Comparison of ENCODE assay signal across 23 mouse cellular contexts in genomic region chr5:132425792-132426309, GRCm38 (mm10).
A peak's percentile ranks its signal among the peaks of the same experiment; 100 is the strongest.
DNase-seq lines count a peak whose midpoint lies in the region; ATAC-seq and TF ChIP-seq lines count a peak whose summit lies in the region.
"Had no signal": no experiment of that assay in that cellular context is flagged by ENCODE, and none has a peak within 500 bp of the region (broad histone marks: within the 10 kb centered on the region; RNA-seq: fewer than 3 reads in every experiment).

No protein-coding gene starts in this region.

- no peak overlapping the region for H3K4me2 ChIP-seq in liver, postnatal 0 days (ENCODE audit: low read depth, low read length)
- H3K4me2 ChIP-seq: heart, embryonic 11.5 days; hindbrain, embryonic 12.5 days; hindbrain, embryonic 15.5 days had no signal

- no peak for TF ChIP-seq EP300 in liver, postnatal 0 days (IDR thresholded peaks at IDR 0.05; ENCODE audit: low read depth)

- H3K36me3 ChIP-seq in liver, postnatal 0 days (replicated peaks; ENCODE audit: insufficient read depth, low read length), result no peaks in the 10 kb centered on the region
- H3K36me3 ChIP-seq: forebrain, embryonic 10.5 days; hindbrain, embryonic 12.5 days; hindbrain, embryonic 15.5 days had no signal

- no peak for DNase-seq in liver, postnatal 0 days
- no peak for DNase-seq in liver
- no peak for DNase-seq in adrenal gland, postnatal 36 days
- no peak for DNase-seq in ovary, postnatal 36 days (ENCODE audit: low spot score)
- DNase-seq in T-cell, adult 2 months (ENCODE audit: low spot score), result no peak
- DNase-seq: adrenal gland, adult 8-10 months; adrenal gland, postnatal 25 days; cerebellum, adult 11-12 months; cerebellum, adult 8-10 months; cerebellum, postnatal 10 days; cerebellum, postnatal 36 days; forebrain, postnatal 0 days; gastrocnemius, postnatal 10 days; gastrocnemius, postnatal 36 days had no signal

- no peak overlapping the region for H3K4me3 ChIP-seq in liver, postnatal 0 days (ENCODE audit: low read depth, low read length)
- H3K4me3 ChIP-seq: forebrain, embryonic 10.5 days; hindbrain, embryonic 12.5 days; hindbrain, embryonic 15.5 days had no signal

- H3K9me3 ChIP-seq in liver, postnatal 0 days (ENCODE audit: low read length), result no peaks in the 10 kb centered on the region
- H3K9me3 ChIP-seq: forebrain, embryonic 10.5 days; hindbrain, embryonic 12.5 days; hindbrain, embryonic 15.5 days had no signal

- 0 out of 2 replicates have a peak, but pooled peaks have one; percentile 25 for ATAC-seq in liver, postnatal 0 days
- peak; percentile 96 for ATAC-seq in granulocyte monocyte progenitor cell, adult 5-6 weeks (replicated peaks; ENCODE audit: poor library complexity, severe bottlenecking)
- ATAC-seq in megakaryocyte progenitor cell, adult 5-6 weeks (replicated peaks; ENCODE audit: poor library complexity), result peak; percentile 78
- ATAC-seq: activated CD4-positive, CD25-positive, alpha-beta regulatory T cell, adult 4 months; CD4-positive, CD25-positive, alpha-beta regulatory T cell, adult 4 months; forebrain, embryonic 14.5 days; forebrain, postnatal 0 days had no signal

- no peak overlapping the region for H3K27ac ChIP-seq in liver, postnatal 0 days (ENCODE audit: low read depth)
- H3K27ac ChIP-seq: forebrain, embryonic 10.5 days; hindbrain, embryonic 12.5 days; hindbrain, embryonic 15.5 days had no signal

- 54% methylated on average over 6 of the region's 6 CpGs for WGBS in liver, postnatal 0 days (ENCODE audit: insufficient replicate concordance)

- H3K27me3 ChIP-seq in liver, postnatal 0 days (ENCODE audit: insufficient read depth, low read length), result no peaks in the 10 kb centered on the region
- H3K27me3 ChIP-seq: hindbrain, embryonic 12.5 days; hindbrain, embryonic 15.5 days had no signal

- H3K4me1 ChIP-seq in liver, postnatal 0 days (ENCODE audit: insufficient read depth), result no peaks in the 10 kb centered on the region

- no peak for TF ChIP-seq CTCF in liver, postnatal 0 days (IDR thresholded peaks at IDR 0.05; ENCODE audit: low read depth)

- no peak overlapping the region for H3K9ac ChIP-seq in liver, postnatal 0 days (replicated peaks)
- H3K9ac ChIP-seq: forebrain, postnatal 0 days; hindbrain, embryonic 12.5 days; hindbrain, embryonic 15.5 days had no signal

Comparison
In these comparisons a context has a peak if more than half of its experiments do, and no peak if none do; other contexts are left out.
1. ATAC-seq: peak in every context shown above with its lines; median percentile 96 in granulocyte monocyte progenitor cell, adult 5-6 weeks; 78 in megakaryocyte progenitor cell, adult 5-6 weeks; 25 in liver, postnatal 0 days.